Mouse (Mus musculus) right cerebral cortex, postnatal 36 days (tissue): ENCODE measurements around the gene Ipp.

Experiments
- DNase-seq, 2 experiments: peaks; one replicate each; pipeline ENCODE4 v3.0.0; 2022; ENCODE audit warnings: low spot score in 2 of 2, mixed read lengths in 1 of 2

The Ipp gene

DNA sequence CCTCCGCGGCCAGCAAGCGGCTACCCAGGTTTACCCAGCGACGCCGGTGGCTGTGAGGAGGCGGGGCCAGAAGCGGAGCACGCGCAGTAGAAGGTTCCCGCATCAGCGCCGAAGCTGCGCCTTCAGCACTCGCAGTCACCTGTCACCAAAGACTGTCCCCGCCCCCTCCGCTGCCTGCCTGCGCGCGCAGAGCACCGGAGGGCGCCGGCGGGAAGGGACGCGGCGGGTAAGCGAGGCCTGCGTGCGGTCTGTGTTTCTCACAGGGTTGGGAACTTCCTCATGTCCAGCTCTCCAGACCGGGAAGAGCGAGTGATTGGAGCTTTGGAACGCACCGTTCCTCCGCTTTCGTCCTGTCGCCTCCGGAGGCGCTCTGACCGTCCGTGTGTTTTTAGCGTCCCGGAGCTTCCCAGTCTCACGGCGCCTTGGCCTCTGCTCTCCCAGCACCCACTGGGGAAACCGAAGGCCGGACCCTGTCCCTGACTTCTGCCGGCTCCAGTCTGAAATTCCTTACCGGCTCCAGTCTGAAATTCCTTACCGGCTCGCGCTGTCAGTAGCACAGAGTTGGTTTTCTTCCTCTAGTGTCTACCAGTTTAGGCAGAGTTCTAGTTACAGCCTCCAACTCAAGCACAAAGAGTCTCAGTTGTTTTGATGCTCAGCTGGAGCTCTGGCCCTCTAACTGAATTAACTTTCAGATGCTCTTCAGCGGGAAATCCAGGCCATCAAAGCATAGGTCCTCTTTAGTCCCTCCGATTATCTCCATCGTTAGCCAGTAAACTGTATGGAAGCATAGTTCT is at the start of gene Ipp:
Gene Ipp (plus strand): TSS at position 125 of the 794 bp plus-strand sequence.
- DNase-seq: peak; percentile 94

DNA sequence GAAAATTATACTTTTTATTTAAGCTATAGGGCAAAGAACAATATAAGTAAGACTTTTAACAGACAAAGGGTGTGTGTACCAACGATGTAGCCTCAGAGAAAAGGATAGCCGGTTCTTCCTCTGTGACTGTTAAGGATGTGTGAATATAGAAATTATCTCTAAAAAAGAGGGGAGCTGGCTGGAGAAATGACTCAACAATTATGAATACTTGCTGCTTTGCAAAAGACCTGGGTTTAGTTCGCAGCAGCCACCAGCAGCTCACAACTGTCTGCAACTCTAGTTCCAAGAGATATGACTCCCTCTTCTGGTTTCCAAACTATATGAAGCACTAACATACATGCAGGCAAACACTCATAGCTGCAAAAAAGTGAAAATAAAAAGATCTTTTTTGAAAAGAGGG is 45.4 kb upstream of the Ipp start:
- DNase-seq: no peak

DNA sequence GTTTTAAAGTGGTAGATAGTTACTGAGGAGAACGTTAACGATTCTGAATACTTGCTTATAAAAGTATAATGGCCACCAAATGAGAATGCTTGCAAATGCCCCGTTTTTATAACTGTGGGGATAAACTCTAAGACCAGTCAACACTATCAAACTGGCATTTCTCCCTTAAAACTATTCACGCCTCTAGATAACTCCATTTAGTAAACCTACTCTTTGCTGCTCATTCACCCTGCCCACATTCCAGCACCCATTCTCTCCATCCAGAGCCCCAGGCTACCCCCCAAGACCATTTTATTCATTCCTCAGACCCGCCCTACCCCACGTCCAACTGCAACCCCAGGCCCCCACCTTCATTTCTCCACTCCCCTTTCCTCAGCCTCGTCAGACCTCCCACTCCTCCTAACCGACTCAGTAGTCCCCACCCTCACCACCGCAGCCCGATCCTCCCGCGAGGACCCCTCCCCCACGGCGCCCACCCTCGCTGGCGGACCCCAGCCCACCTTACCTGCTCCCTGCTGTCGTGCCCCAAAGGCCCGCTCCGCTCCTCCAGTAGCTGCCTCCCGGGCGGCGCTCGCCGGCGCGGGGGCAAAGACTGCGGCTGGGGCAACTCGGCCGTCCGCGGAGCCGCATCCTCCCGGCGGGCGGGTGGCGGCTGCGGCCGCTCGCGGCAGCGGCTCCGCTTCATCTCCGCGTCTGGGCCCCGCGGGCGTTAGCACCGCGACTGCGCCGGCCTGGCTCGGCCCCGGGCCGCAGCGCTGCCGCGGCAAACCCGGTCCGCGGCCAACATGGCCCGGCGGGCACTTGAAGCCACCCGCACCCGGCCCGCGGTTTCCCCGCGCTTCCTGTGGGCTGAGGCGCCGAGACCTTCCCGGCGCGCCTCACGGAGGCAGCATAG is 43.9 kb upstream of the Ipp start:
- peak in 1 of 2 experiments; percentile 7 for DNase-seq

DNA sequence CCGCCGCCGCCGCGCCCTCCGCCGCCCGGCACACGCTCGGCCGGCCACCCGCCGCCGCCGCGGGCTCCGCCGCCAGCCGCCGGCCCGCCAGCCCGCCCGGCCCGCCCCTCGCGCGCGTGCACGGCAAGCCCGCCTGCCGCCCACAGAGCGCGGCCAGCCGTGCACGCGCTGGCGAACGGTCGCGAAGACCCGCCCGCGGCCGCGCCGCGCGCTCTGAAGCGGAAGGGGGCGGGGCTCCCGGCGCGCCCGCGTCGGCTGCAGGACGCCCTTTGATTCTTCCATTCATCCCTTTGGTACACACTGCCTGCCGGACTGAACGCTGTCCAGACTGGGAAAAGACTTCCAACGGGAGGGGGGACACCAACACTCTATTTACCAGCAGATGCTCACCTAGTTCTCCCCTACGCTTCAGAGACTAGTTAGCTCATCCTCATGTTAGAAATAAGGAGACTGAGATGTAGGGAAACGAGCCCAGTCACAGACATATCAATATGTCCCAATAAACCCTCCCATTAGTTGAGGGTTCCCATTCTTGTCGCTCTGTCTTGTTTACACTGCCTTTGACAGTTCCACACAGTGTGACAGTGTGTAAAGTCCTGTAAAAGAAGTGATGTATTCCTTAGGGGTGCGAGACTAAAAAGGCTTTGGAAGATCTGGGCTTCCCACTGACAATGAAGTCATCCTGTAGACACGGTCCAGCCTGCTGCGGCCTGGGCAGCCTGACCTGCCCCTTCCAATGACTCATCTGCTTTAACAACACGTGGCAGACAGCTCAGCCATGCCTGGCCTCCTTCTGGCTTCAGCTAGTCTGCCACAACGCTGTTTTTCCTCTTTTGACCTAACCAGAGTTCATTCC is 43.0 kb upstream of the Ipp start, which contains the start of gene Mast2:
Gene Mast2 (minus strand): TSS at position 58 of the 856 bp plus-strand sequence.
- DNase-seq: peak; percentile 69 to 71

DNA sequence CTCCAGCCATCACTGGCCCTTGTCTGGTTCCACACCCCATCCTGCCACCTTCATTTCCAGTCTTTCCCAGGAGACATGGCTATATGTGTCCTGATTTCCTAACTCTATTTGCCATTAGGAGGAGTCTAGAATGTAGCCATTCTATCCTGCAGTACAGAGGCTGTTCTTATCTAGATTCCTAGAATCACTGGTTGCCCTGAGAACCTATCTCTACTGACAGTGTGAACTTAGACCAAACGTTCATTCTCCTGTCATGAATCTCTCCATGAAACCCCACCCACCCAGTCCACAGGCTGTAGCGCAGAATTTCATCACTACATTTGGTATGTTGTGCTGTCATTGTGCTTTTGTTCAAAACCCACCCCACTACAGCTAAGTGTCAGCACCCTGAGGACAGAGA is 26.0 kb upstream of the Ipp start:
- no peak for DNase-seq

DNA sequence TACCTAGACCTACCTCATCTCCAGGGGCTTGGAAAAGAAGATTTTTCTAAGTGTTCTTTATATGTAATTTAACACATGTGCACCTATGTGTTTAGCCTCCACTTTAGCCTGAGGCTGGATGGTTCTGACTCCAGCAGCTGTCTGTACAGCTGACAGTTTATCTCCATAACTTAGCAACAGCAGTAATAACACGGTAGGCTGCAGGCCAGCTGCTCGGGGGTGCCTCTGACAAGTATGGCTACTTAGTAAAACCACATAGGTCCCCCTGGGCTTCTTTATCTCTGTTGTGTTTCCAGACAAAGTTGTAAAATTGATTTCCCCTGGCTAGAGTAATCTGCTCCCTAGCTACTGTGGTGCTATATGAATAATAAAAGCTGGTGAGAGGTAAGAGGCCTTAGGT is 23.9 kb upstream of the Ipp start:
- no peak for DNase-seq

DNA sequence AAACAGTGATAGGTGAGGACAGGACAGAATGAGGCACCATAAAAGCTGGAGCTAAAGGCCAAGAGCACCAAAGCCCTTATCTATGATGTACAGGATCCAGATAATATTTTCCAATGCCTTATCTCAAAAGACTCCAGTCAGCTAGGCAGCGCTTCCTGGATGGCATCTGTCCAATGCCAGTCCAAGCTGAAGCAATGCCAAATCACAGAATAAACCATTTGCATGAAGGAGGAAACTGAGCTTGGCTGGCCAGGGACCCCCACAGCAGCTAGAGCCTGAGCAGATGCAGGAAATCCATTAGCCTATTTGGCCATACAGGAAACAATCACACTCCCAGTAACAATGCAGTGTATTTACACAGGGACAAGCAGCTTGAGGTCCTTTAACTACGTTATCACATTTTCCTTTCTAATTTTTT is 16.2 kb upstream of the Ipp start:
- no peak for DNase-seq

DNA sequence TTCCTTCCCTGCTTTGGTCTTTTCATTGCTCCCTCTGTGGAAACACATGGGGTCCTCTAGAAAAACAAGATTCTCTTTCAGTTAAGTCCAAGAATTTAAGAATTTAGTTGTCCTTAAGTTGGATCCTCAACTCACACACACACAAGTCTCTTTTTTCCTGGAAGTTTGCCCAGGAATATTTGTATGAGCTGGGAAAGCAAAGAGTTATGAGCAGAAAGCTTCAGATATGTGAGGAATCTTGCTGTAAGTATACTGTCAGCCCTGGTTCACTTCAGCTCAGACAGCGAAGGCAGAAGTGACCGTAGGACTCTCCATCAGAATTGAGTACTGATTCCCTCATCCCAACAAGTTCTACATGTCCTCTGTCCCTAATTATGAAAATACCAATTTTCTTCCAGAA is 15.5 kb upstream of the Ipp start:
- no peak for DNase-seq

DNA sequence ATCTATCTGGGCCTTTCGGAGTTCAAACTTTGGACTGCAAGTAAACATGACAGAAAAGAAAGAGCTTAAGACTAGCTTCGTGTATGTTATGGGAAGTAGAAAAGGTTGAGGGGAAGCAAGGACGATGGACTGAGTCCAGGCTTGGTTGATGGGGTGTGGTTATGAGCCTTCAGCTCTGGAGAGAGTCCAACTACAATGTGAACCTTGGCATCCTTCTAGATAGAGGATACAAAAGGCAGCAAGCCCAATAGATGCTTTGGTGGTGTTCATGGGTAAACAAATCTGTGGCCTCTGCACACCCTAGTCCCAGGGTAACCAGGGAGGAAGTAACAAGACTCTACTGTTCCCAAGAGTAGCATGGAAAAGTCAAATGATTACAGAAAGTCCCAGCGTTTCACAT is 14.9 kb upstream of the Ipp start:
- no peak for DNase-seq

DNA sequence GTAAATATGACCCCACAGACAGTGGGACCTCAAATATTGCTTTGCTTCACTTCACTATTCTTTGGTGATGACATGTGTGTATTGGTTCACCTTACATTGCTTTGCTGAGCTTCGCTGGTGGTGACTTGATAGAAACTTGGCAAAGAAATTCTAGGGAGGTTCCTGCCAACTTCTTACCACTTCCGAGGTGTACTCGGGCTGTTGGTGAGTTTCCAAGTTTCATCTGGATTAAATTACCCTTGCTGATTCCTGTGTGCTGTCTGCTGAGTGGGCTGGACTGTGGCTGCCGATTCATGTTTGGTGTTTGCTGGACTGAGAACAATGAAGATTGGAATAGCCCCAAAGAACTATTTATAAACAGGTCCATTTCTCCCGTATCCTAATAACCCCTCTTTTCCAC is 13.7 kb upstream of the Ipp start:
- no peak for DNase-seq

DNA sequence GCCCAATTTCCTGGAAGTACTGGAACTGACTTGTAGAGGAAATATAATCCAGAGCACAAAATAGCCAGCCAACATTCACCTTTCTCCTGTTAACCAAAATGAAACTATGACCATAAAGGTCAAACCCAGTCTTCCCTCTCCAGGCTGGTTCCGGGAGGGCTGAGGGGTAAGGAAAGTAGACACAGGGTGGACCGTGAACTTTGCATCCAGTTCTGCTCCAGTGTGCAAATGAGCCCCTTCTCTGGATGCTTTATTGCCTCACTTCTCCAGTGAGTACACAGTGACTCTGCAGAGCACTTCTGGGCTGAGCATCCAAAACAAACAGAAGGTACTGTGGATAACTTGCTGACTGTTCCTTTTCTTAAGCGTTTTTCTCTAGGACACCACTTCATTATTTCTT is 7.4 kb upstream of the Ipp start:
- DNase-seq: no peak

DNA sequence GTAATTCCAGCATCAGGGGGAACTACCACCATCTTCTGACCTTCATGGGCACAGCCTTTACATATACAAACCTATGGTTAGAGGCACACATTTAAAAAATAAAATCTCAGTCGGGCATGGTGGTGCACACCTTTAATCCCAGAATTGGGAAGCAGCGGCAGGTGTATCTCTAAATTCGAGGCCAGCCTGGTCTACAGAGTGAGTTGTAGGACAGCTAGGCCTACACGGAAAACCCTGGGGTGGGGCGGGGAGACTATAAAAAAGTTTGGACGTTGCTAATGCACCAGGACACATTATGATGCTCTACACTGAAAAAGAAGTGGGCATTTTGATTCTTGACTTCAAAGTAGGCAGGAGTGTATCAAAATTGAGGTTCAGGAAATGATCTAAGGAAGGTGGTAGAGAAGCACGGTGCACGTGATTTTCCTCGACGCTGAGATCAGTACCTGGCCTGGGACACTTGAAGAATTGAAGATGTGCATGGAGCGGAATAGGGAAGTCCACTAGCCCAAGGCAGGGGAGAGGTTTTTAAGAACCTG is 394 bp upstream of the Ipp start:
- DNase-seq: no peak

DNA sequence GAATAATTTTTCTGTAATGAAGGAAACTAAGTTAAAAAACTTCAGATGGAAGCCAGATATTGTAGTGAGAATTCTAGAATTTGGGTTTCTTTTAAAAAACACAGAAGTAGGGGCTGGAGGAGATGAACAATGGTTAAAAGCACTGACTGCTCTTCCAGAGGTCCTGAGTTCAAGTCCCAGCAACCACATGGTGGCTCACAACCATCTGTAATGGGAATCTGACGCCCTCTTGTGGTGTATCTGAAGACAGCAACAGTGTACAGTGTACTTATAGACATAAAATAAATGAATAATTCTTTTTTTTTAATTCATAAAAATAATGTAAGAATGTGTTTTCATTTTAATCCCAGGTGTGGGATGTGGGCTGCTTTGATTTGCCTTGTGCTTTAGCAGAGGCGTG is 23.8 kb downstream of the Ipp start:
- DNase-seq: no peak

DNA sequence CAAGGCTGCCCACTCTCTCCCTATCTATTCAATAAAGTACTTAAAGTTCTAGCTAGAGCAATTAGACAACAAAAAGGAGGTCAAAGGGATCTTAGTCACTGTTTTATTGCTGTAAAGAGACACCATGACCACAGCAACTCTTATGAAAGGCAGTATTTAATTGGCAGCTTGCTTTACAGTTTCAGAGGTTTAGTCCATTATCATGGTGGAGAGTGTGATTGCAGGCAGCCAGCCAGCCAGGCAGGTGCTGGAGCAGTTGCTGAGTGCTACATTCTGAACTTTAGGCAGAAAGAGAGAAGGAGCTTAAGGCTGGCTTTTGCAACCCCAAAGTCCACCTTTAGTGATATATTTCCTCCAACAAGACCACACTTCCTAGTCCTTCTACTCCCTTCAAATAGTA is 29.0 kb downstream of the Ipp start:
- no peak for DNase-seq

DNA sequence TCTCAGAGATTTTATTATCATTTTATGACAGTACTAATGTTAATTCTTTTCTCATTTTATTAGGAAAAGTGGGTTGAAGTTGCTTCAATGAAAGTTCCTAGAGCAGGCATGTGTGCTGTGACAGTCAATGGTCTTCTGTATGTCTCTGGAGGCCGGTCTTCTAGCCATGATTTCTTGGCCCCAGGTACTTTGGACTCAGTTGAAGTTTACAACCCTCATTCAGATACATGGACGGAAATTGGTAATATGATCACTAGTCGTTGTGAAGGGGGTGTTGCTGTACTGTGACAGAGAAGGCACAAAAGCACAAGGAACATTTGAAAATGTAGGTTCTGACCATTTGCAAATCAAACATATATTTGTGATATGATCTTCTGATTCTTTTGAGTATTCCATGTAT is 30.4 kb downstream of the Ipp start:
- DNase-seq: no peak

DNA sequence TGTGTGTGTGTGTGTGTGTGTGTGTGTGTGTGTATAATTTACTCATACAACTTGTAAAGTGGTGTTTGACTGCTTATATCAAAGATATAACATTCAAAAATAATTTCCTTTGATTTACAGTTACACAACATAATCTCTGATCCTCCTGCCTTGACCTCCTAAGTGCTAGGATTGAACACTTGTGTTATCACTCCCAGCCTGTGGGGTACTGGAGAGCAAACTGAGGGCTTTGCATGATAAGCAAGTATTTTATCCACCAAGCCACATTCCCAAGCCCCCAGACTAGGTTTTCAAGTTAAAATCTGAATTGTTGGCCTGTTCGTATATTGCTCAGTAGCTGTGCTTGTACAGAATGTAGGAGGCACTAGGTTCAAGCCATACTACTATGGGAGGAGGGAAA is 43.1 kb downstream of the Ipp start:
- DNase-seq: no peak

DNA sequence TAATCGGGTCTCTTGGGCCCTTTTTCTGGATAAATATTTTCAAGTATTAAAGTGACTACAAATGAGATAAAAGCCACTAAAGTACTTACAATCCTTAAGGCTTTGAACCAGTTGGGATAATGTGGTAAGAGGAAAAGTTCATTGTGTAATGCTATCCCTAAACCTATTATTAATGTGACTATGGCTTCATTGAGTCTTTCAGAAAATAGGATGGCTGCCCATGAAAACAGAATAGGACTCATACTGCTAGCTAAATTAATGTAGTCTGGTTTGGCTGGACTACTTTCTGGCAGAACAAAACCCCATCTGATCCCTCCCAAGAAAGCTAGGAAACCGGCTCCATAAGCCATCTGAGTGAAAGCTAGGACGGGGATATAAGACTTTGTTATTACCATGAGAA is 45.7 kb downstream of the Ipp start:
- DNase-seq: no peak

DNA sequence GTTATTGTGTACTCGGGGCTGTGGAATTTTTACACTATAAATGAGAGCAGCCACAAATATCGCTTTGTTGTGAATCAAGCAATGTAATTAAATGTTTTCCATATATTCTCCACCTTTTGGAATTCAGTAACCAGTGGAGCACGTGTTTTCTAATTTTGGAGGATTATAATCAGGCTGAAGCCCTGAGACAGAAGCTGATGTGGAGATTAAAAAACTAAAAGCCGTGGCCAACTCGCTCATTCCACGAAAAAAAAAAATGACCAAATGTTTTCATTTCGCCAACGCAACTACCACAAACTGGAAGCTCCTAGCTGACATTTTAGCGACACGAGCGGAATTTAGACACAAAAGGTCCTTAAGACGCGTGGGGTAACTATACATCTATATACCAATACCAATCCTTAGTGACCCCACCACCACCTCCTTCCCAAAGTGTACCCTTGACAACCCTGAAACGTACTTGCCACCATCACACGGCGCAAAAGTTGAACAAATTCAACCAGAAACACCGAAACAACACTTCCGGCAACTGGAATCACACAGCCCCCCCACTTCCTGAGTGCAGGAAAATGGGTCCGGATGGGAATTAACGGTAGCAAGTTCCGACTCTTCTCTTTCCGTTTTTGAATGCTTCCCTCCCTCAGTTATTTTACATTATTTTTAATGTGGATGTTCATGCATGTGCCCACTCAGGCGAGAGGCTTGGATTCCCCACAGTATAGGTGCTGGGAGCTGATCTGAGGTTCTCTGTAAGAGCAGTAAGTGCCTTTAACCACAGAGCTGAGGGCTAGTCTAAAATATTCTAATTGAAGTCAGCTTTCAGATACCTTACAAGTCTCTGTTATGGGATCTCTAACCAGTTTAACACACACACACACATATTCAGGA is 48.3 kb downstream of the Ipp start, which contains the start of gene Tmem69:
Gene Tmem69 (minus strand): TSS at position 524 of the 888 bp plus-strand sequence.
- peak; percentile 64 to 70 for DNase-seq

DNA sequence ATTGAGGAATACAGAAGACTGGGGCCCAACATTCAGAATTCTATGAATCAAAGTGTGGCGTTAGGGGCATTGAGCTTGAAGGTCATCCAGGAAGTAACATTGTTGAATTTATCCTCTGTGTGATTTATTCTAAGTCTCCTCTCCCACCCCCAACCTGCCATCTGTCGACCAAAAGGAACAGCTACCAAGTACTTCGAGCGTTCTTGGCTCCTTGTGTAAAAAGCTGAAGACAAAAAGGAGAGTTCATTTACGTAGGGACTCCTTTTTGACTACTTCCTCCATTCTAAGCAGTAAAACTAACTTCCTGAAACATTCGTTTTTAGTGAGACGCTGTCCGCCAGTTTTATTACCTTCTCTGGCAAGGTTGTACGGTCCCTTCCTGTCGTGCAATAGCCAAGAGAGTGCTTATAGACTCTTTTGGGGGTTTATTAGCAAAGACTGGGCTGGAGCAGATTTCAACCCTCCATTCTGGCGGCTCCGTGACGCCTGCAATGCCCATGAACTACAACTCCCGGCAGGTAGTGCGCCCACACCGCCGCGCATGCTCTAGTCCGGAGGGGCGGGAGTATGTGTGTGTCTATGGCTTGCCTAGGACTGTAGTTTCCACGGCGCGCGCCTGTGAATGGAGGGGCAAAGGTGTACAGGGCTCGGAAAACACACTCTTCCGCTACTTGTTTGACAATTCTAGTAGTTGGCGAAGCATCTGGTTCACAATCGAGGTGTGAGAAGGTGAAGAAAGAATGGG is 49.4 kb downstream of the Ipp start:
- peak; percentile 91 to 93 for DNase-seq
